Mouse (Mus musculus) stomach, embryonic 15.5 days (tissue): ENCODE measurements around the gene Cx3cr1. TPM values are rescaled to one million over a fixed set of nuclear protein-coding genes. Genes with fewer than 3 reads are reported as not detected.

Experiments
- ATAC-seq: fragments of 200-750 bp; cut with Nextera tagmentation; 2 replicates; pipeline ENCODE4 v1.8.0; 2017; ENCODE audit warnings: low read depth, moderate number of reproducible peaks, moderate TSS enrichment; ENCODE audit not compliant: insufficient read depth, low FRiP score
- H3K27ac ChIP-seq: fragments of 300-500 bp; sonication (generic); 2 replicates; pipeline ENCODE4 v1.5.1; 2015; ENCODE audit warnings: mild to moderate bottlenecking, inconsistent platforms
- H3K27me3 ChIP-seq: fragments of 300-500 bp; sonication (generic); replicated peaks from 2 replicates; pipeline ENCODE4 v1.6.1; 2015; ENCODE audit warnings: inconsistent platforms
- H3K36me3 ChIP-seq: fragments of 300-500 bp; sonication (generic); 2 replicates; pipeline ENCODE4 v1.6.1; 2015; ENCODE audit warnings: inconsistent platforms
- H3K4me1 ChIP-seq: fragments of 300-500 bp; sonication (generic); 2 replicates; pipeline ENCODE4 v1.6.1; 2015; ENCODE audit warnings: inconsistent platforms
- H3K4me2 ChIP-seq: fragments of 300-500 bp; sonication (generic); 2 replicates; pipeline ENCODE4 v1.6.1; 2015; ENCODE audit warnings: mild to moderate bottlenecking, inconsistent platforms
- H3K4me3 ChIP-seq: fragments of 300-500 bp; sonication (generic); replicated peaks from 2 replicates; pipeline ENCODE4 v1.5.1; 2015; ENCODE audit warnings: inconsistent platforms
- H3K9ac ChIP-seq: fragments of 300-500 bp; sonication (generic); 2 replicates; pipeline ENCODE4 v1.6.1; 2015; ENCODE audit warnings: inconsistent platforms
- H3K9me3 ChIP-seq: fragments of 300-500 bp; sonication (generic); 2 replicates; pipeline ENCODE4 v1.6.1; 2016; ENCODE audit warnings: inconsistent platforms
- WGBS: fragments of 180-500 bp; shearing (Covaris S2); methylation state at CpG from one replicate; pipeline ENCODE4 v1.1.7; 2015; 5-methylcytosine and 5-hydroxymethylcytosine counted together
- polyA plus RNA-seq: library from polyadenylated mRNA; unstranded; fragments of >200 nt; fragmentation: Nextera tagmentation; extraction: Ambion mirVana; gene quantifications from 2 replicates; pipeline ENCODE4 v1.2.1, GENCODE M21; 2015

The Cx3cr1 gene
- polyA plus RNA-seq, 1 experiment from 2014 or later, result 13.3 TPM

GRCm38 (mm10) chr9:120101165-120101564, 31.5 kb upstream of the Cx3cr1 start:
- Histone ChIP-seq H3K4me2 (no peak overlapping the region), H3K4me3 (no peak overlapping the region), H3K36me3 (no peaks in the 10 kb centered on the region), H3K9me3 (no peaks in the 10 kb centered on the region), H3K27ac (no peak overlapping the region), H3K27me3 (no peaks in the 10 kb centered on the region), H3K9ac (no peak overlapping the region), H3K4me1 (no peaks in the 10 kb centered on the region)
- 85% methylated on average over 2 of the region's 2 CpGs for WGBS
- ATAC-seq, result no peak

- WGBS, result 86% methylated on average over 8 of the region's 8 CpGs
- no peak for ATAC-seq
- no peak overlapping the region for H3K9ac ChIP-seq
These were observed 29.6 kb upstream of the Cx3cr1 start for GRCm38 (mm10) chr9:120099304-120099703.

GRCm38 (mm10) chr9:120098682-120099081, 29.0 kb upstream of the Cx3cr1 start:
- 24% methylated on average over 7 of the region's 7 CpGs for WGBS
- H3K27ac ChIP-seq, result no peak overlapping the region
- H3K4me2 ChIP-seq, result no peak overlapping the region
- H3K9me3 ChIP-seq, result no peaks in the 10 kb centered on the region
- H3K4me3 ChIP-seq, result no peak overlapping the region
- no peak overlapping the region for H3K9ac ChIP-seq
- ATAC-seq, result no peak; the same call in 1 of the 2 replicates
- H3K36me3 ChIP-seq, result no peaks in the 10 kb centered on the region
- no peaks in the 10 kb centered on the region for H3K27me3 ChIP-seq
- H3K4me1 ChIP-seq, result no peaks in the 10 kb centered on the region

More at GRCm38 (mm10) chr9:120099304-120099703, 29.6 kb upstream of the Cx3cr1 start:
- Histone ChIP-seq H3K9me3 (no peaks in the 10 kb centered on the region), H3K27ac (no peak overlapping the region), H3K4me3 (no peak overlapping the region), H3K4me1 (no peaks in the 10 kb centered on the region), H3K27me3 (no peaks in the 10 kb centered on the region), H3K4me2 (no peak overlapping the region), H3K36me3 (no peaks in the 10 kb centered on the region)

DNA sequence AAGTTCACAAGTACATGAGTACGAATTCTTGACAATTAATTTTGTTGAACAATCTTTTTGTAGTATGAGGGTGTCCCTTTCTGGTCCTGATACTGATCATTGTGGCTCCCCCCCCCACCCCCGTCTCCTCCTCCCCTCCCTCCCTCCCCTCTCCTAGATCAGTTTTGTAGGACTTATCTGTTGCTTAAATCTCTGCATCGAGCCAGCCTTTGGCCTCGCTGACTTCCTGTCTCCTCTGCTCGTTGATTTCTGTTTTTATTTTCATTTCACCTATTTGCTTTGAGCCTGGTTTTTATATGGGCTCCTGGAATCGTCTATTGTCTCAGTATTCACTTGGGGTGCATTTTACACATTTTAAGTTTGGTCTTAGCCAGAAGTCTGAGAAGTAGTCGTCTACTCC, 26.2 kb upstream of the Cx3cr1 start:
- H3K4me1 ChIP-seq, result no peaks in the 10 kb centered on the region
- no peak overlapping the region for H3K4me3 ChIP-seq
- no peaks in the 10 kb centered on the region for H3K9me3 ChIP-seq
- H3K27me3 ChIP-seq, result no peaks in the 10 kb centered on the region
- 60% methylated on average over 7 of the region's 7 CpGs for WGBS
- no peak overlapping the region for H3K4me2 ChIP-seq
- H3K27ac ChIP-seq, result no peak overlapping the region
- no peaks in the 10 kb centered on the region for H3K36me3 ChIP-seq
- ATAC-seq, result no peak
- H3K9ac ChIP-seq, result no peak overlapping the region

- Histone ChIP-seq H3K27ac (no peak overlapping the region), H3K4me3 (no peak overlapping the region), H3K4me2 (no peak overlapping the region), H3K9me3 (no peaks in the 10 kb centered on the region), H3K27me3 (no peaks in the 10 kb centered on the region), H3K36me3 (no peaks in the 10 kb centered on the region), H3K9ac (no peak overlapping the region), H3K4me1 (no peaks in the 10 kb centered on the region)
- WGBS, result 83% methylated on average over 13 of the region's 13 CpGs
- no peak for ATAC-seq
These were observed 24.0 kb upstream of the Cx3cr1 start for GRCm38 (mm10) chr9:120093701-120094100.

DNA sequence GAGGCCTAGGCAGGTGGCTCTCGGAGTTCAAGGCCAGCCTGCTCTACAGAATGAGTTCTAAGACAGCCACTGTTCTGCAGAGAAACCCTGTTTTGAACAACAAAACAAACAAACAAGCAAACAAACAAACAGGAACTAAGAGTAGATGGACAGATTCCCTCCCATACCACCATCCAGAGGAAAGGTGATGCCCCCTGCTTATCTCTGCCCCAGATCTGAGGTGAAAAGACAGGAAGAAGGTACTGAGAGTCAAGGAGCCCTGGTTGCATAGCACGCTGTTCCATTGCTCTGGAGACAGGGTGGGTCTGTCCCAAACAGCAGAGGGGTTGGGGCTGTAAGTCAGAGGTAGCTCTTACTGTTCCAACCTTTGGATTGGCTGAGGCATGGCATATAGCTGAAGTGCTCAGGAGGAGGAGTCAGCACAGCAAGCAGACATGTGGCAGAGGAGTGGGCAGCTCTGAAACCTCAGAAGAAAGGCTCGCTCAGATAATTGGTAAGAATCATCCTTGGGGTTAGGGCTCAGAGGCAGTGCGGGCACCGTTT, 22.1 kb upstream of the Cx3cr1 start, which contains the start of gene Ccr8:
Gene Ccr8 (plus strand): TSS at position 419 of the 543 bp plus-strand sequence.
- H3K9ac ChIP-seq, result no peak within 1 kb of the TSS
- H3K36me3 ChIP-seq, result no peaks in the 10 kb centered on the region
- H3K4me3 ChIP-seq, result no peak within 1 kb of the TSS
- no peak within 1 kb of the TSS for H3K4me2 ChIP-seq
- no peak within 1 kb of the TSS for H3K27ac ChIP-seq
- no peaks in the 10 kb centered on the region for H3K4me1 ChIP-seq
- ATAC-seq, result no peak
- no peaks in the 10 kb centered on the region for H3K27me3 ChIP-seq
- 76% methylated on average over 5 of the region's 5 CpGs for WGBS
- H3K9me3 ChIP-seq, result no peaks in the 10 kb centered on the region

DNA sequence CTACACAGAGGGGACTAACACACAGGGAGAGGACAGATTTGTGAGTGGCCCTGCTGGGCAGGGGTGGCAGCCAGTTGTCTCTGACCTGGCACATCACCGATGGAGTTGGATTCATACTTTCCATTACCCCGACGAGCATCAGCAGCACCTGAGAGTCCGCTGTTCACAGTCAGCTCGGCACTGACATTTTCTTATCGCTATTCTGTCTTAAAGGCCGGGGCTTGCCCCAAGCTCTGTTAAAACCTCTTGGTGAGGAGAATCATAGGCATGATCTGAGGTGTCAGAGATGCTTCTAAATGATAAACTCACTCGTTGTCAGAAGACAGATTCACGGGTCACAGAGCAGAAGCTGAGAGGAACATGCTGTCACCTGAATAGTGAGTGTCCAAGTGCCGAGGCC, 21.4 kb upstream of the Cx3cr1 start:
- Histone ChIP-seq H3K4me1 (no peaks in the 10 kb centered on the region), H3K4me2 (no peak overlapping the region), H3K27me3 (no peaks in the 10 kb centered on the region), H3K27ac (no peak overlapping the region), H3K36me3 (no peaks in the 10 kb centered on the region), H3K9me3 (no peaks in the 10 kb centered on the region), H3K9ac (no peak overlapping the region), H3K4me3 (no peak overlapping the region)
- ATAC-seq, result no peak
- 84% methylated on average over 10 of the region's 10 CpGs for WGBS

GRCm38 (mm10) chr9:120089125-120089524, 19.4 kb upstream of the Cx3cr1 start:
- Histone ChIP-seq H3K4me1 (no peaks in the 10 kb centered on the region), H3K4me2 (no peak overlapping the region), H3K27me3 (no peaks in the 10 kb centered on the region), H3K9me3 (no peaks in the 10 kb centered on the region), H3K27ac (no peak overlapping the region), H3K36me3 (no peaks in the 10 kb centered on the region), H3K4me3 (no peak overlapping the region), H3K9ac (no peak overlapping the region)
- 82% methylated on average over 7 of the region's 7 CpGs for WGBS
- no peak for ATAC-seq

DNA sequence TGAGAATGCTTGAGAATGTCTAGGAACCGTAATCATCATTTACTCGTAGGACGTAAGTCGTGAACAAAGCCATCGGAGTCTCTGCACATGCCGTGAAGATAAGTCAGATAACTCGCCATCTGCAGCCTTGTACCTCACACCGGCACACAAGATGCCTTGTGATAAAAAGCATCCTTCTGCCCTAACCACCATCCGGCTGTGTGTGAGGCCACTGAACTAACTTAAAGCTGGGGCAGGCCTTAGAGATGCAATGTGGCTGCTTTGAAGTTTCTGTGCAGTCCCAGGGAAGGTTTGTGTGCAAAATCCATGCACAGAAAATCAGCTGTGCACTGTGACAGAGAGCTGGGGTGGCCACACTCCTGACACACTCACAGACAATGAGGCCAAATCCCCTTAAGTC, 14.7 kb upstream of the Cx3cr1 start:
- no peak overlapping the region for H3K4me3 ChIP-seq
- 81% methylated on average over 9 of the region's 9 CpGs for WGBS
- H3K36me3 ChIP-seq, result no peaks in the 10 kb centered on the region
- H3K27me3 ChIP-seq, result no peaks in the 10 kb centered on the region
- no peaks in the 10 kb centered on the region for H3K4me1 ChIP-seq
- H3K9me3 ChIP-seq, result no peaks in the 10 kb centered on the region
- no peak overlapping the region for H3K27ac ChIP-seq
- no peak overlapping the region for H3K9ac ChIP-seq
- no peak overlapping the region for H3K4me2 ChIP-seq
- ATAC-seq, result no peak

GRCm38 (mm10) chr9:120083158-120083894, 13.6 kb upstream of the Cx3cr1 start:
- Histone ChIP-seq H3K9me3 (no peaks in the 10 kb centered on the region), H3K4me3 (no peak overlapping the region), H3K36me3 (no peaks in the 10 kb centered on the region), H3K4me1 (no peaks in the 10 kb centered on the region), H3K4me2 (no peak overlapping the region), H3K27me3 (no peaks in the 10 kb centered on the region), H3K27ac (no peak overlapping the region), H3K9ac (no peak overlapping the region)
- 73% methylated on average over 18 of the region's 18 CpGs for WGBS
- no peak for ATAC-seq

GRCm38 (mm10) chr9:120082691-120083090, 13.0 kb upstream of the Cx3cr1 start:
- Histone ChIP-seq H3K36me3 (no peaks in the 10 kb centered on the region), H3K4me3 (no peak overlapping the region), H3K4me1 (no peaks in the 10 kb centered on the region), H3K9me3 (no peaks in the 10 kb centered on the region), H3K27me3 (no peaks in the 10 kb centered on the region), H3K9ac (no peak overlapping the region), H3K27ac (no peak overlapping the region), H3K4me2 (no peak overlapping the region)
- WGBS, result 85% methylated on average over 4 of the region's 4 CpGs
- ATAC-seq, result no peak

DNA sequence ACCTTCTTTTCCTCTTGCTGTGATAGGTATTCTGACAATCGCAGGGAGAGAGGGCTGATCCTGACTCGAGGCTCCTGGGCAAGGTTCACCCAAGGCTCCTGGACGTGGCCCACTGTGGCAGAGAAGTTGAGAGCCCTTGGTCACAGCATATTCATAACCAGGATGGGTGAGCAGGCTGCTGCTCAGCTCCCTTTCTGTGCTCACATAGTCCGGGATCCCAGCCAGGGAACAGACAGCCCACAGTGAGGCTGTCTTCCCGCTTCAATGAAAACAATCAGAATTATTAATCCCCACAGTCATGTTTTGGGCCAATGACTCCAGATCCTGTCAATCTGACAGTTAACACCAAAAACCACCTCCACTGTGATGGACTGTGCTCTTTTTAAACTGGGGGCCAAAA, 12.3 kb upstream of the Cx3cr1 start:
- no peak overlapping the region for H3K4me3 ChIP-seq
- 71% methylated on average over 5 of the region's 5 CpGs for WGBS
- no peaks in the 10 kb centered on the region for H3K27me3 ChIP-seq
- H3K4me2 ChIP-seq, result no peak overlapping the region
- no peaks in the 10 kb centered on the region for H3K36me3 ChIP-seq
- H3K9ac ChIP-seq, result no peak overlapping the region
- no peaks in the 10 kb centered on the region for H3K9me3 ChIP-seq
- no peak overlapping the region for H3K27ac ChIP-seq
- H3K4me1 ChIP-seq, result no peaks in the 10 kb centered on the region
- no peak for ATAC-seq
